Mouse (Mus musculus): ENCODE data around the gene Fam169b.

Fam169b gene

GRCm38 (mm10) chr7:68273515-68273914 lies at the start of gene Fam169b:
TSS of gene Fam169b (plus strand) at chr7:68273839.
- no peak for DNase-seq (ENCODE audit: low spot score in 2 of 2)

GRCm38 (mm10) chr7:68224006-68224405 lies 49.6 kb upstream of the Fam169b start:
- no peak for DNase-seq (ENCODE audit: low spot score in 2 of 2)

GRCm38 (mm10) chr7:68225427-68226054 lies 48.1 kb upstream of the Fam169b start:
- peak; percentile 44 to 58 for DNase-seq (ENCODE audit: low spot score in 2 of 2)

- no peak for DNase-seq (ENCODE audit: low spot score in 2 of 2)
Measured at GRCm38 (mm10) chr7:68227021-68227420, 46.6 kb upstream of the Fam169b start.

- DNase-seq (ENCODE audit: low spot score in 2 of 2): no peak
Measured at GRCm38 (mm10) chr7:68227621-68228020, 46.0 kb upstream of the Fam169b start.

GRCm38 (mm10) chr7:68228491-68228890 lies 45.1 kb upstream of the Fam169b start:
- DNase-seq (ENCODE audit: low spot score in 2 of 2): no peak

GRCm38 (mm10) chr7:68230831-68231230 lies 42.8 kb upstream of the Fam169b start:
- DNase-seq (ENCODE audit: low spot score in 2 of 2): no peak

GRCm38 (mm10) chr7:68232521-68232920 lies 41.1 kb upstream of the Fam169b start:
- DNase-seq (ENCODE audit: low spot score in 2 of 2): no peak

GRCm38 (mm10) chr7:68233619-68234223 lies 39.9 kb upstream of the Fam169b start:
- DNase-seq (ENCODE audit: low spot score in 2 of 2): peak in 1 of 2 experiments; percentile 38

GRCm38 (mm10) chr7:68236817-68237216 lies 36.8 kb upstream of the Fam169b start:
- no peak for DNase-seq (ENCODE audit: low spot score in 2 of 2)

- no peak for DNase-seq (ENCODE audit: low spot score in 2 of 2)
Measured at GRCm38 (mm10) chr7:68239220-68239827, 34.3 kb upstream of the Fam169b start.

- no peak for DNase-seq (ENCODE audit: low spot score in 2 of 2)
Measured at GRCm38 (mm10) chr7:68241205-68241604, 32.4 kb upstream of the Fam169b start.

GRCm38 (mm10) chr7:68245681-68246080 lies 28.0 kb upstream of the Fam169b start:
- no peak for DNase-seq (ENCODE audit: low spot score in 2 of 2)

- DNase-seq (ENCODE audit: low spot score in 2 of 2): no peak
Measured at GRCm38 (mm10) chr7:68246249-68246648, 27.4 kb upstream of the Fam169b start.

GRCm38 (mm10) chr7:68250411-68250810 lies 23.2 kb upstream of the Fam169b start:
- DNase-seq (ENCODE audit: low spot score in 2 of 2): no peak

GRCm38 (mm10) chr7:68250902-68251301 lies 22.7 kb upstream of the Fam169b start:
- DNase-seq (ENCODE audit: low spot score in 2 of 2): no peak

GRCm38 (mm10) chr7:68257767-68258166 lies 15.9 kb upstream of the Fam169b start:
- DNase-seq (ENCODE audit: low spot score in 2 of 2): no peak

- DNase-seq (ENCODE audit: low spot score in 2 of 2): no peak
Measured at GRCm38 (mm10) chr7:68258326-68259150, 15.1 kb upstream of the Fam169b start.

- DNase-seq (ENCODE audit: low spot score in 2 of 2): no peak
Measured at GRCm38 (mm10) chr7:68259523-68260081, 14.0 kb upstream of the Fam169b start.

GRCm38 (mm10) chr7:68262612-68263200 lies 10.9 kb upstream of the Fam169b start:
- no peak for DNase-seq (ENCODE audit: low spot score in 2 of 2)

- DNase-seq (ENCODE audit: low spot score in 2 of 2): no peak
Measured at GRCm38 (mm10) chr7:68263346-68264027, 10.2 kb upstream of the Fam169b start.
